ENCODE assay signal across 9 mouse cellular contexts in genomic region chr9:34558291-34558899, GRCm38 (mm10).
DNase-seq lines count a peak whose midpoint lies in the region; ATAC-seq lines count a peak whose summit lies in the region.
"Had no signal": no experiment of that assay in that cellular context is flagged by ENCODE, and none has a peak within 500 bp of the region (broad histone marks: within the 10 kb centered on the region; RNA-seq: fewer than 3 reads in every experiment).

No protein-coding gene starts in this region.

- no peaks in the 10 kb centered on the region for H3K36me3 ChIP-seq in limb, embryonic 10.5 days

- no peak for ATAC-seq in megakaryocyte, adult 5-6 weeks (ENCODE audit: poor library complexity, severe bottlenecking)
- ATAC-seq in erythroid progenitor cell, adult 5-6 weeks (replicated peaks; ENCODE audit: low FRiP score, poor library complexity, severe bottlenecking) = no peak

- H3K9me3 ChIP-seq in limb, embryonic 10.5 days (replicated peaks) = no peaks in the 10 kb centered on the region

- WGBS in limb, embryonic 10.5 days = 64% methylated on average over 8 of the region's 8 CpGs

- DNase-seq in lung, postnatal 10 days = peak; percentile 5
- no peak for DNase-seq in lung, postnatal 36 days
- DNase-seq in fibroblast of lung, adult 2 months (ENCODE audit: low read depth) = peak; percentile 14
- no peak for DNase-seq in limb, embryonic 10.5 days (ENCODE audit: low spot score)
- DNase-seq in thymus, adult 18-20 months = no peak
- DNase-seq in testis, postnatal 10 days (ENCODE audit: low spot score) = no peak

- H3K4me1 ChIP-seq in limb, embryonic 10.5 days = peaks cover 18% of the 10 kb centered on the region

- H3K4me3 ChIP-seq in limb, embryonic 10.5 days = no peak overlapping the region

- H3K27ac ChIP-seq in limb, embryonic 10.5 days = peak overlapping the region; percentile 74; the same call in 1 of the 2 replicates
- H3K27ac ChIP-seq: liver, embryonic 14.5 days had no signal

- no peaks in the 10 kb centered on the region for H3K27me3 ChIP-seq in limb, embryonic 10.5 days (ENCODE audit: low read depth, poor library complexity, severe bottlenecking)

Comparison
In these comparisons a context has a peak if more than half of its experiments do, and no peak if none do; other contexts are left out.
1. DNase-seq: peak in lung, postnatal 10 days (single experiment) and fibroblast of lung, adult 2 months (single experiment); none in lung, postnatal 36 days (single experiment), limb, embryonic 10.5 days (single experiment), thymus, adult 18-20 months (0 of 2) and testis, postnatal 10 days (single experiment).